Mouse (Mus musculus): ENCODE results near the gene 4930539E08Rik. TPM values are rescaled to one million over a fixed set of nuclear protein-coding genes. Genes with fewer than 3 reads are reported as not detected.

Gene 4930539E08Rik
- polyA plus RNA-seq, 1 experiment from 2014 or later = 1.2 TPM

- Histone ChIP-seq H3K4me3 (replicated peaks; ENCODE audit: low read length) (no peak overlapping the region), H3K4me1 (replicated peaks; ENCODE audit: control insufficient read depth, insufficient read depth, low read length) (no peaks in the 10 kb centered on the region), H3K9ac (no peak overlapping the region), H3K4me2 (replicated peaks) (no peak overlapping the region), H3K27me3 (ENCODE audit: control insufficient read depth, insufficient read depth, low read length) (no peaks in the 10 kb centered on the region), H3K27ac (no peak overlapping the region), H3K36me3 (replicated peaks; ENCODE audit: control insufficient read depth, insufficient read depth) (no peaks in the 10 kb centered on the region), H3K9me3 (ENCODE audit: control insufficient read depth, low read length) (no peaks in the 10 kb centered on the region)
- WGBS = 80% methylated on average over 8 of the region's 8 CpGs
- no peak for ATAC-seq (ENCODE audit: low FRiP score)
- DNase-seq (ENCODE audit: low spot score) = no peak
These were observed 6.0 kb upstream of the 4930539E08Rik start for GRCm38 (mm10) chr17:28921086-28921485.

- H3K9ac ChIP-seq = no peak overlapping the region
- no peaks in the 10 kb centered on the region for H3K36me3 ChIP-seq (replicated peaks; ENCODE audit: control insufficient read depth, insufficient read depth)
- H3K27me3 ChIP-seq (ENCODE audit: control insufficient read depth, insufficient read depth, low read length) = no peaks in the 10 kb centered on the region
- WGBS = 63% methylated on average over 1 of the region's 1 CpGs
- H3K27ac ChIP-seq = no peak overlapping the region
- no peak overlapping the region for H3K4me2 ChIP-seq (replicated peaks)
- no peaks in the 10 kb centered on the region for H3K4me1 ChIP-seq (replicated peaks; ENCODE audit: control insufficient read depth, insufficient read depth, low read length)
- ATAC-seq (ENCODE audit: low FRiP score) (no peak), DNase-seq (ENCODE audit: low spot score) (no peak)
- H3K9me3 ChIP-seq (ENCODE audit: control insufficient read depth, low read length) = no peaks in the 10 kb centered on the region
- H3K4me3 ChIP-seq (replicated peaks; ENCODE audit: low read length) = no peak overlapping the region
These were observed 1.4 kb upstream of the 4930539E08Rik start for GRCm38 (mm10) chr17:28916520-28916919.

- ATAC-seq (ENCODE audit: low FRiP score) (no peak), DNase-seq (ENCODE audit: low spot score) (no peak)
- 84% methylated on average over 6 of the region's 6 CpGs for WGBS
- Histone ChIP-seq H3K4me2 (replicated peaks) (no peak overlapping the region), H3K27ac (no peak overlapping the region), H3K9ac (no peak overlapping the region), H3K27me3 (ENCODE audit: control insufficient read depth, insufficient read depth, low read length) (peaks cover 10% of the 10 kb centered on the region), H3K4me3 (replicated peaks; ENCODE audit: low read length) (no peak overlapping the region), H3K9me3 (ENCODE audit: control insufficient read depth, low read length) (no peaks in the 10 kb centered on the region), H3K4me1 (replicated peaks; ENCODE audit: control insufficient read depth, insufficient read depth, low read length) (peaks cover 5% of the 10 kb centered on the region; the same call in 1 of the 2 replicates), H3K36me3 (replicated peaks; ENCODE audit: control insufficient read depth, insufficient read depth) (no peaks in the 10 kb centered on the region)
These were observed 1.2 kb downstream of the 4930539E08Rik start for GRCm38 (mm10) chr17:28913940-28914339.

- no peak for ATAC-seq (ENCODE audit: low FRiP score)
- H3K9me3 ChIP-seq (ENCODE audit: control insufficient read depth, low read length) = no peaks in the 10 kb centered on the region
- H3K27me3 ChIP-seq (ENCODE audit: control insufficient read depth, insufficient read depth, low read length) = peaks cover 10% of the 10 kb centered on the region
- DNase-seq (ENCODE audit: low spot score) = no peak
- H3K4me1 ChIP-seq (replicated peaks; ENCODE audit: control insufficient read depth, insufficient read depth, low read length) = peaks cover 5% of the 10 kb centered on the region; the same call in 1 of the 2 replicates
- H3K4me3 ChIP-seq (replicated peaks; ENCODE audit: low read length) = no peak overlapping the region
- H3K9ac ChIP-seq = no peak overlapping the region
- H3K27ac ChIP-seq = no peak overlapping the region
- H3K36me3 ChIP-seq (replicated peaks; ENCODE audit: control insufficient read depth, insufficient read depth) = no peaks in the 10 kb centered on the region
- 79% methylated on average over 5 of the region's 5 CpGs for WGBS
- no peak overlapping the region for H3K4me2 ChIP-seq (replicated peaks)
These were observed 1.9 kb downstream of the 4930539E08Rik start for GRCm38 (mm10) chr17:28913200-28913599.

- no peak overlapping the region for H3K9ac ChIP-seq
- peaks cover 10% of the 10 kb centered on the region for H3K4me1 ChIP-seq (replicated peaks; ENCODE audit: control insufficient read depth, insufficient read depth, low read length)
- H3K36me3 ChIP-seq (replicated peaks; ENCODE audit: control insufficient read depth, insufficient read depth) = no peaks in the 10 kb centered on the region
- no peak overlapping the region for H3K27ac ChIP-seq
- H3K27me3 ChIP-seq (ENCODE audit: control insufficient read depth, insufficient read depth, low read length) = peaks cover 10% of the 10 kb centered on the region
- no peak overlapping the region for H3K4me2 ChIP-seq (replicated peaks)
- no peak for ATAC-seq (ENCODE audit: low FRiP score)
- 26% methylated on average over 7 of the region's 7 CpGs for WGBS
- no peak for DNase-seq (ENCODE audit: low spot score)
- H3K4me3 ChIP-seq (replicated peaks; ENCODE audit: low read length) = no peak overlapping the region
- H3K9me3 ChIP-seq (ENCODE audit: control insufficient read depth, low read length) = no peaks in the 10 kb centered on the region
These were observed 5.0 kb downstream of the 4930539E08Rik start for GRCm38 (mm10) chr17:28910139-28910538.

- peaks cover 17% of the 10 kb centered on the region for H3K4me1 ChIP-seq (replicated peaks; ENCODE audit: control insufficient read depth, insufficient read depth, low read length)
- H3K36me3 ChIP-seq (replicated peaks; ENCODE audit: control insufficient read depth, insufficient read depth) = no peaks in the 10 kb centered on the region
- 9% methylated on average over 29 of the region's 29 CpGs for WGBS
- no peak overlapping the region for H3K27ac ChIP-seq
- peak overlapping the region; percentile 38 for H3K4me2 ChIP-seq (replicated peaks)
- peaks cover 10% of the 10 kb centered on the region for H3K27me3 ChIP-seq (ENCODE audit: control insufficient read depth, insufficient read depth, low read length)
- ATAC-seq (ENCODE audit: low FRiP score) = no peak
- H3K4me3 ChIP-seq (replicated peaks; ENCODE audit: low read length) = no peak overlapping the region
- H3K9me3 ChIP-seq (ENCODE audit: control insufficient read depth, low read length) = no peaks in the 10 kb centered on the region
- peak; percentile 47 for DNase-seq (ENCODE audit: low spot score)
- 0 out of 2 replicates have a peak overlapping the region, but pooled peaks have one; percentile 6 for H3K9ac ChIP-seq
These were observed 5.7 kb downstream of the 4930539E08Rik start for GRCm38 (mm10) chr17:28909252-28909941.

- WGBS = 72% methylated on average over 7 of the region's 7 CpGs
- peaks cover 10% of the 10 kb centered on the region for H3K27me3 ChIP-seq (ENCODE audit: control insufficient read depth, insufficient read depth, low read length)
- peaks cover 18% of the 10 kb centered on the region for H3K4me1 ChIP-seq (replicated peaks; ENCODE audit: control insufficient read depth, insufficient read depth, low read length)
- DNase-seq (ENCODE audit: low spot score) (no peak), ATAC-seq (ENCODE audit: low FRiP score) (no peak)
- H3K27ac ChIP-seq = no peak overlapping the region
- no peaks in the 10 kb centered on the region for H3K36me3 ChIP-seq (replicated peaks; ENCODE audit: control insufficient read depth, insufficient read depth)
- H3K4me3 ChIP-seq (replicated peaks; ENCODE audit: low read length) = no peak overlapping the region
- no peaks in the 10 kb centered on the region for H3K9me3 ChIP-seq (ENCODE audit: control insufficient read depth, low read length)
- H3K4me2 ChIP-seq (replicated peaks) = no peak overlapping the region
- no peak overlapping the region for H3K9ac ChIP-seq
These were observed 7.2 kb downstream of the 4930539E08Rik start for GRCm38 (mm10) chr17:28907959-28908358.

- Histone ChIP-seq H3K36me3 (replicated peaks; ENCODE audit: control insufficient read depth, insufficient read depth) (no peaks in the 10 kb centered on the region), H3K4me1 (replicated peaks; ENCODE audit: control insufficient read depth, insufficient read depth, low read length) (peaks cover 18% of the 10 kb centered on the region), H3K4me3 (replicated peaks; ENCODE audit: low read length) (no peak overlapping the region), H3K9me3 (ENCODE audit: control insufficient read depth, low read length) (no peaks in the 10 kb centered on the region), H3K27me3 (ENCODE audit: control insufficient read depth, insufficient read depth, low read length) (peaks cover 10% of the 10 kb centered on the region), H3K27ac (peak overlapping the region; percentile 87), H3K9ac (0 out of 2 replicates have a peak overlapping the region, but pooled peaks have one; percentile 31), H3K4me2 (replicated peaks) (0 out of 2 replicates have a peak overlapping the region, but pooled peaks have one; percentile 6)
- no peak for ATAC-seq (ENCODE audit: low FRiP score)
- DNase-seq (ENCODE audit: low spot score) = no peak
- 71% methylated on average over 13 of the region's 13 CpGs for WGBS
These were observed 9.7 kb downstream of the 4930539E08Rik start for GRCm38 (mm10) chr17:28905377-28905916.

DNA sequence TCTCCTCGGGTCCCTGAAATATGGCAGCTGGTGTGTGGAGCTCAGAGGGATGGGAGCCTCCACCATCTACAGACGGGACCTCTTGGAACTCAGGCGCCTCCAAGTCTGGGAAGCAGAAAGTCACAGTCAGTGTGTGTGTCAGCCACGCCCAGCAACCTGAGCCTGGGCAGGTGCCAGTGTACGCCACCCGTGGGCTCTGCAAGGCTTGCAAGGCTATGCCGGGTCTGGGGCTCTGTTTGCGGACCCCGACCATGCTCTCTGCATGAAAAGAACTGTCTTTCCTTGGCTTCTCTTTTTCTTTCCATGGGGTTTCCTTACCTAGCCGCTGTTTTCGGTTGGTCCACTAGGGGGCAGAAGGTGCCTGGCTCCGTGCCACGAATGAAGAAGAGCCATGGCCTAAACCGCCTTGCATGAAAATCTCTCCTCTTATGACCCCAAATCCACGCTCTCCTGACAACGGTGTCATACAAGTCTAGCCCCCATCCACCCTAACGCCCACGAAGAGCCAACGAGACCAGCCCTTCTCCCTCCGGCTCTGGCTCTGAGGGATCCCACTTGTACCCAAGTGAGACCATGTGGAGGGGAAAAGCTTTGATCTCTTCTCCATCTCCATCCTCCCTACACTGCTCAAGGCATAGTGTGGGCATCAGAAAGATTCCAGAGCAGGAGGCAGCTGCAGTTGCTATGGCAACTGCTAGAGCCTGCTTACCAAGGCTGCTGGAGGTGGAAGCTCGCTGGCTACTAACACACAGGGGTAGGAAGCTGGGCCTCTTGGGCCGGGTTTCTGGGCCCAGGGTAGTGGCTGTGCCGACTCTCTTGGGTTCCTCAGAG is 10.4 kb downstream of the 4930539E08Rik start:
- peak; percentile 83 for DNase-seq (ENCODE audit: low spot score)
- H3K4me2 ChIP-seq (replicated peaks) = peak overlapping the region; percentile 6; the same call in 1 of the 2 replicates
- H3K9me3 ChIP-seq (ENCODE audit: control insufficient read depth, low read length) = no peaks in the 10 kb centered on the region
- peak; percentile 84 for ATAC-seq (ENCODE audit: low FRiP score)
- peak overlapping the region; percentile 87 for H3K27ac ChIP-seq
- 25% methylated on average over 23 of the region's 23 CpGs for WGBS
- peaks cover 18% of the 10 kb centered on the region for H3K4me1 ChIP-seq (replicated peaks; ENCODE audit: control insufficient read depth, insufficient read depth, low read length)
- H3K36me3 ChIP-seq (replicated peaks; ENCODE audit: control insufficient read depth, insufficient read depth) = no peaks in the 10 kb centered on the region
- H3K4me3 ChIP-seq (replicated peaks; ENCODE audit: low read length) = no peak overlapping the region
- H3K27me3 ChIP-seq (ENCODE audit: control insufficient read depth, insufficient read depth, low read length) = peaks cover 7% of the 10 kb centered on the region
- H3K9ac ChIP-seq = peak overlapping the region; percentile 31; the same call in 1 of the 2 replicates
